Mouse (Mus musculus): Measurements from ENCODE around the gene Izumo1.
A peak's percentile ranks its signal among the peaks of the same experiment; 100 is the strongest.

DNA sequence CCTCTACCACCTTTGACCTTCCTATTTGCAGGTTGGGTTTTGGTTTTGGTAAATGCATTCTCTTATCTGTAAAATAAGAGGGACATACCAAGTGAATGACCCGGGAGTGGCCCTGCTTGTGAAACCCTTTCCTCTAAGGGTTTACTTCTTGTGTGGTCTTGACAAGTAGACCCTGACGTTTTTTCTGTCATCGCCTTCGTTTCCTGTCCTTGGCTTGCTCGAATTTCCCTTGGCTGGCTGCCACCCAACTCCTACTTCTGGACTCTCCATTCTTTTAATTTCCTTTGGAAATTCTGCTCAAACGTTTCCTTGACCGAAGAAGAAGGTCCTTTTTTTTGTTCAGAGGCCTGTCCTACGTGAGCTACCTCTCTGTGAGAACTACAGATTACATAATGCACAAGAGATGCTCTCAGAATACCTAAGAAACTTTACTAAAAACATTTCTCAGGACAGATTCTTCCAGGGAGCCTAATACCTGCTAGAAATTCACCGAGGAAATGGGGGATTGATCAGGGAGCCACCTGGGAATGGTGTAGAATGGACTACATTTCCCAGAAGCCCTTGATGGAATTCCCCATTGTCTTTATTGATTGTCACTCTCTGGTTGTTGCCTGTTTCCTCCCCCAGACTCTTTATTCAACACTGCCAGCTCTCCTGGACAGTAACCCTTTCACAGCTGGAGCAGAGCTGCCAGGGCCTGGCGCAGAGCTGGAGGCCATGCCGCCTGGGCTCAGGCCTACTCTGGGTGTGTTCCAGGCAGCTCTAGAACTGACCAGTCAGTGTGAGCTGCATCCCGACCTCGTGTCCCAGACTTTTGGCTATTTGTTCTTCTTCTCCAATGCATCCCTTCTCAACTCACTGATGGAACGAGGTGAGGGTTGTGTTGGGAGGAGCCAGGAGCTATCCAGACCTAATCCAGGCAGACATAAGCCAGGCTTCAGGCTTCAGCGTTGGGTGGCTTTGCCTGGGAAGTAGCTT lies 14.4 kb downstream of the Izumo1 start:
- TF ChIP-seq CTCF (IDR thresholded peaks at IDR 0.05), result no peak
- peak; percentile 38; the same call in 1 of the 2 replicates for TF ChIP-seq EP300 (IDR thresholded peaks at IDR 0.05)

All from lung, postnatal 0 days (tissue).